14 mouse cellular contexts compared by ENCODE assay signal in the genomic region with DNA sequence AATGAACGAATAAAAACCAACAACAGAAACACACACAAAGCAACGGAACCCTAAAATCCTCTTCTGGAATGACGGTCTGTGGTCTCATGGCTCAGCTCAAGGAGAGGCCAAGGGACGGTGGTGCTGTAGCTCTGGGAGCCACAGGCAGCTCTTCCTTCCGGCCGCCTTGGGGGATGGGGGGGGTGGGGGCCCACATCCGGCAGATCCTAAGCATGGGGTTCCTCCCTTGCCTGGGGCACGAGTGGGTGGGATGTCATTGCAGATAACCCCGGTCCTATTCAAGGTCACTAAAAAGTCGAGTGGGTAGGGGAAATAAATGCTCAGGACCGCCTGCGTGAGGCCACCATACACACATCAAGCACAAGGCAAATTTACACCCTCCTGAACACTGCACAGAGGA. TPM values are rescaled to one million over a fixed set of nuclear protein-coding genes. Genes with fewer than 3 reads are reported as not detected.
DNase-seq lines count a peak whose midpoint lies in the region; ATAC-seq and TF ChIP-seq lines count a peak whose summit lies in the region.
"Had no signal": no experiment of that assay in that cellular context is flagged by ENCODE, and none has a peak within 500 bp of the region (broad histone marks: within the 10 kb centered on the region; RNA-seq: fewer than 3 reads in every experiment).

No protein-coding gene starts in this region.

- no peak overlapping the region for H3K9ac ChIP-seq in forebrain, embryonic 15.5 days (replicated peaks)
- no peak overlapping the region for H3K9ac ChIP-seq in midbrain, postnatal 0 days (replicated peaks; ENCODE audit: low read length, poor library complexity, severe bottlenecking)
- no peak overlapping the region for H3K9ac ChIP-seq in liver, embryonic 16.5 days (ENCODE audit: low read depth, low read length)

- H3K4me3 ChIP-seq in forebrain, embryonic 10.5 days: no peak overlapping the region
- no peak overlapping the region for H3K4me3 ChIP-seq in forebrain, embryonic 15.5 days
- no peak overlapping the region for H3K4me3 ChIP-seq in midbrain, embryonic 10.5 days
- no peak overlapping the region for H3K4me3 ChIP-seq in midbrain, postnatal 0 days (ENCODE audit: low read depth, low read length)
- H3K4me3 ChIP-seq in liver, embryonic 16.5 days (ENCODE audit: low read depth, low read length): no peak overlapping the region

- H3K9me3 ChIP-seq in forebrain, embryonic 10.5 days: no peaks in the 10 kb centered on the region
- no peaks in the 10 kb centered on the region for H3K9me3 ChIP-seq in forebrain, embryonic 15.5 days
- H3K9me3 ChIP-seq in midbrain, embryonic 10.5 days (replicated peaks): no peaks in the 10 kb centered on the region
- no peaks in the 10 kb centered on the region for H3K9me3 ChIP-seq in midbrain, postnatal 0 days (ENCODE audit: low read length)
- no peaks in the 10 kb centered on the region for H3K9me3 ChIP-seq in liver, embryonic 16.5 days (replicated peaks; ENCODE audit: control insufficient read depth, low read length)

- no peak for DNase-seq in forebrain, embryonic 10.5 days (ENCODE audit: extremely low spot score, low spot score)
- no peak for DNase-seq in midbrain, embryonic 10.5 days (ENCODE audit: low spot score)
- no peak for DNase-seq in midbrain, postnatal 0 days (ENCODE audit: low spot score)
- peak; percentile 61 for DNase-seq in thymus, postnatal 4 days
- DNase-seq in adrenal gland, adult 18-20 months (ENCODE audit: low spot score in 2 of 2): no peak
- DNase-seq in cerebellum, postnatal 36 days: no peak
- DNase-seq: adrenal gland, postnatal 36 days; cerebellum, adult 18-20 months; lung, postnatal 14 days; spleen, adult 18-20 months had no signal

- no peak for ATAC-seq in forebrain, embryonic 15.5 days (replicated peaks)
- no peak for ATAC-seq in midbrain, postnatal 0 days (ENCODE audit: low FRiP score)
- ATAC-seq in liver, embryonic 16.5 days (ENCODE audit: low read depth): no peak

- H3K4me1 ChIP-seq in forebrain, embryonic 10.5 days: peaks cover 93% of the 10 kb centered on the region
- H3K4me1 ChIP-seq in forebrain, embryonic 15.5 days: peaks cover 15% of the 10 kb centered on the region; the same call in 1 of the 2 replicates
- H3K4me1 ChIP-seq in midbrain, embryonic 10.5 days: peaks cover 91% of the 10 kb centered on the region
- no peaks in the 10 kb centered on the region for H3K4me1 ChIP-seq in midbrain, postnatal 0 days (ENCODE audit: insufficient read depth, low read length)
- H3K4me1 ChIP-seq in liver, embryonic 16.5 days (ENCODE audit: control insufficient read depth, low read depth, low read length): peaks cover 14% of the 10 kb centered on the region

- H3K4me2 ChIP-seq in forebrain, embryonic 15.5 days (replicated peaks): no peak overlapping the region
- H3K4me2 ChIP-seq in midbrain, postnatal 0 days (ENCODE audit: low read depth, low read length, poor library complexity, severe bottlenecking): no peak overlapping the region
- H3K4me2 ChIP-seq in liver, embryonic 16.5 days (ENCODE audit: low read depth, low read length): no peak overlapping the region

- 71% methylated on average over 12 of the region's 12 CpGs for WGBS in forebrain, embryonic 10.5 days
- 75% methylated on average over 12 of the region's 12 CpGs for WGBS in forebrain, embryonic 15.5 days
- 72% methylated on average over 12 of the region's 12 CpGs for whole genome bisulfite sequencing in midbrain, embryonic 10.5 days
- WGBS in midbrain, postnatal 0 days: 75% methylated on average over 12 of the region's 12 CpGs
- 14% methylated on average over 12 of the region's 12 CpGs for WGBS in liver, embryonic 16.5 days (ENCODE audit: insufficient replicate concordance)

- no peaks in the 10 kb centered on the region; the same call in 1 of the 2 replicates for H3K27me3 ChIP-seq in forebrain, embryonic 10.5 days (ENCODE audit: poor library complexity, severe bottlenecking)
- peaks cover 29% of the 10 kb centered on the region; the same call in 1 of the 2 replicates for H3K27me3 ChIP-seq in forebrain, embryonic 15.5 days
- H3K27me3 ChIP-seq in midbrain, embryonic 10.5 days (ENCODE audit: low read depth, poor library complexity, severe bottlenecking): no peaks in the 10 kb centered on the region
- no peaks in the 10 kb centered on the region for H3K27me3 ChIP-seq in midbrain, postnatal 0 days (ENCODE audit: insufficient read depth, low read length)
- H3K27me3 ChIP-seq in liver, embryonic 16.5 days (ENCODE audit: control insufficient read depth, insufficient read depth, low read depth, low read length): no peaks in the 10 kb centered on the region

- peaks cover under 1% of the 10 kb centered on the region for H3K36me3 ChIP-seq in forebrain, embryonic 10.5 days (replicated peaks)
- no peaks in the 10 kb centered on the region for H3K36me3 ChIP-seq in forebrain, embryonic 15.5 days
- H3K36me3 ChIP-seq in midbrain, embryonic 10.5 days: peaks cover 5% of the 10 kb centered on the region; the same call in 1 of the 2 replicates
- no peaks in the 10 kb centered on the region for H3K36me3 ChIP-seq in midbrain, postnatal 0 days (ENCODE audit: insufficient read depth, low read length)
- H3K36me3 ChIP-seq in liver, embryonic 16.5 days (ENCODE audit: control insufficient read depth, insufficient read depth): no peaks in the 10 kb centered on the region

- H3K27ac ChIP-seq in forebrain, embryonic 10.5 days: peak overlapping the region; percentile 73; the same call in 1 of the 2 replicates
- no peak overlapping the region for H3K27ac ChIP-seq in forebrain, embryonic 15.5 days (replicated peaks)
- H3K27ac ChIP-seq in midbrain, embryonic 10.5 days (replicated peaks): peak overlapping the region; percentile 79
- no peak overlapping the region for H3K27ac ChIP-seq in midbrain, postnatal 0 days (ENCODE audit: low read depth, low read length)
- H3K27ac ChIP-seq in liver, embryonic 16.5 days (ENCODE audit: low read length): peak overlapping the region; percentile 68

- no peak for TF ChIP-seq CTCF in midbrain, postnatal 0 days (IDR thresholded peaks at IDR 0.05)

RNA-seq across cellular contexts. Expression of gene Trim71, which starts 17.4 kb away (rescaled TPM):
- polyA plus RNA-seq in forebrain, embryonic 10.5 days (2016; fragmentation: Nextera tagmentation; extraction: Ambion mirVana): 5.9 and 6.5 TPM in 2 replicates
- polyA plus RNA-seq in forebrain, embryonic 15.5 days (2015; fragmentation: Nextera tagmentation; extraction: Ambion mirVana): 0.11 and 0.14 TPM in 2 replicates
- polyA plus RNA-seq in midbrain, embryonic 10.5 days (2016; fragmentation: Nextera tagmentation; extraction: Ambion mirVana): 4.3 and 6.8 TPM in 2 replicates
- total RNA-seq in midbrain, postnatal 0 days (2014; rRNA removed): 0.14 and 0.27 TPM in 2 replicates
- polyA plus RNA-seq in midbrain, postnatal 0 days (2015; fragmentation: Nextera tagmentation; extraction: Ambion mirVana): 0.14 and 0.15 TPM in 2 replicates
- 0.69 and 0.71 TPM in 2 replicates for polyA plus RNA-seq in liver, embryonic 16.5 days (2015; fragmentation: Nextera tagmentation; extraction: Ambion mirVana)
- not detected for total RNA-seq in adrenal gland, adult 18-20 months (2021)
- total RNA-seq: hematopoietic stem cell, adult 5-6 weeks had no signal
- polyA plus RNA-seq: gonadal fat pad, adult 2 months had no signal

RNA-seq across cellular contexts. Expression of gene C130032M10Rik, which starts 31.3 kb away (rescaled TPM):
- polyA plus RNA-seq in forebrain, embryonic 10.5 days (2016; fragmentation: Nextera tagmentation; extraction: Ambion mirVana): 1.0 and 1.2 TPM in 2 replicates
- not detected in 2 replicates for polyA plus RNA-seq in forebrain, embryonic 15.5 days (2015; fragmentation: Nextera tagmentation; extraction: Ambion mirVana)
- polyA plus RNA-seq in midbrain, embryonic 10.5 days (2016; fragmentation: Nextera tagmentation; extraction: Ambion mirVana): 0.91 and 0.98 TPM in 2 replicates
- total RNA-seq in midbrain, postnatal 0 days (2014; rRNA removed): not detected in 2 replicates
- polyA plus RNA-seq in midbrain, postnatal 0 days (2015; fragmentation: Nextera tagmentation; extraction: Ambion mirVana): not detected in 2 replicates
- polyA plus RNA-seq in liver, embryonic 16.5 days (2015; fragmentation: Nextera tagmentation; extraction: Ambion mirVana): not detected in 2 replicates
- total RNA-seq in adrenal gland, adult 18-20 months (2021): not detected
- total RNA-seq: adrenal gland, postnatal 36 days; hematopoietic stem cell, adult 5-6 weeks had no signal
- polyA plus RNA-seq: gonadal fat pad, adult 2 months had no signal

RNA-seq across cellular contexts. Expression of gene Ccr4, which starts 42.0 kb away (rescaled TPM):
- not detected in 2 replicates for polyA plus RNA-seq in forebrain, embryonic 10.5 days (2016; fragmentation: Nextera tagmentation; extraction: Ambion mirVana)
- polyA plus RNA-seq in forebrain, embryonic 15.5 days (2015; fragmentation: Nextera tagmentation; extraction: Ambion mirVana): not detected in 2 replicates
- polyA plus RNA-seq in midbrain, embryonic 10.5 days (2016; fragmentation: Nextera tagmentation; extraction: Ambion mirVana): not detected in 2 replicates
- not detected in 2 replicates for total RNA-seq in midbrain, postnatal 0 days (2014; rRNA removed)
- not detected in 2 replicates for polyA plus RNA-seq in midbrain, postnatal 0 days (2015; fragmentation: Nextera tagmentation; extraction: Ambion mirVana)
- not detected in 2 replicates for polyA plus RNA-seq in liver, embryonic 16.5 days (2015; fragmentation: Nextera tagmentation; extraction: Ambion mirVana)
- total RNA-seq in adrenal gland, adult 18-20 months (2021): not detected
- total RNA-seq: adrenal gland, postnatal 36 days; hematopoietic stem cell, adult 5-6 weeks had no signal

Comparison
In these comparisons a context has a peak if more than half of its experiments do, and no peak if none do; other contexts are left out.
1. H3K27ac ChIP-seq: peak in forebrain, embryonic 10.5 days (single experiment), midbrain, embryonic 10.5 days (single experiment) and liver, embryonic 16.5 days (single experiment); none in forebrain, embryonic 15.5 days (single experiment) and midbrain, postnatal 0 days (single experiment).